Mouse (Mus musculus): ENCODE data around the gene Plcg1.

GRCm38 (mm10) chr2:160740521-160741156 lies 9.5 kb downstream of the Plcg1 start:
- no peak for TF ChIP-seq EP300 (IDR thresholded peaks at IDR 0.05; ENCODE audit: low read depth)
- TF ChIP-seq CTCF (IDR thresholded peaks at IDR 0.05; ENCODE audit: low read depth): no peak

Data from liver, embryonic 14.5 days (tissue).